Mouse (Mus musculus): ENCODE data around the gene Ube2m. TPM values are rescaled to one million over a fixed set of nuclear protein-coding genes. Genes with fewer than 3 reads are reported as not detected.

Ube2m gene
- total and polyA plus RNA-seq, 2 experiments = 41.2 to 82.7 TPM

DNA sequence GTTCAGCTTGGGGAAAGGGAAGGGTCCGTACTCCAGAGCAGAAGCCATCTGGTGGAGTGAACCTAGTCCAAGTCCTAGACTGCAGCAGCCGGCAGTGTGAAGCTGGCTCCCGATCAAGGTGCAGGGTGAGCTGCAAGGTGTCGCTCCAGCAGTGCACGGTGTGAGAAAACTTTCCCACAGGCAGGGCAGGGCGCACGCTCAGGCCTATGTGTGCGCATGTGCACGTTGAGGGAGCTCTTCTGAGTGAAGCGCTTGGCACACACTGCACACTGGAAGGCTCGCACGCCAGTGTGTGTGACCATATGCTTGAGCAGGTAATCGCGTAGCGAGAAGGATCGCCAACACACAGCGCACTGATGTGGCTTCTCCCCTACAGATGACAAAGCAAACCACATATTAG lies 32.1 kb downstream of the Ube2m start:
- Histone ChIP-seq H3K27me3 (ENCODE audit: control insufficient read depth, insufficient read depth, low read length) (no peaks in the 10 kb centered on the region), H3K36me3 (ENCODE audit: control insufficient read depth, insufficient read depth, low read length) (peaks cover 19% of the 10 kb centered on the region), H3K4me3 (ENCODE audit: insufficient read depth, low read depth, low read length) (no peak overlapping the region), H3K79me2 (ENCODE audit: control insufficient read depth, insufficient read depth, low read length) (no peaks in the 10 kb centered on the region), H3K27ac (replicated peaks; ENCODE audit: insufficient read depth, low read depth, low read length) (no peak overlapping the region), H3K9ac (ENCODE audit: low read depth, low read length) (no peak overlapping the region), H3K4me1 (ENCODE audit: control insufficient read depth, insufficient read depth, low read length) (peaks cover 10% of the 10 kb centered on the region)
- TF ChIP-seq POLR2A (IDR thresholded peaks at IDR 0.05; ENCODE audit: extremely low read depth, insufficient read depth, low read length) (no peak), CTCF (IDR thresholded peaks at IDR 0.05; ENCODE audit: low read depth, low read length) (no peak)
- DNase-seq (ENCODE audit: extremely low read depth, low read depth, low spot score) = no peak
- 84% methylated on average over 17 of the region's 17 CpGs for WGBS

DNA sequence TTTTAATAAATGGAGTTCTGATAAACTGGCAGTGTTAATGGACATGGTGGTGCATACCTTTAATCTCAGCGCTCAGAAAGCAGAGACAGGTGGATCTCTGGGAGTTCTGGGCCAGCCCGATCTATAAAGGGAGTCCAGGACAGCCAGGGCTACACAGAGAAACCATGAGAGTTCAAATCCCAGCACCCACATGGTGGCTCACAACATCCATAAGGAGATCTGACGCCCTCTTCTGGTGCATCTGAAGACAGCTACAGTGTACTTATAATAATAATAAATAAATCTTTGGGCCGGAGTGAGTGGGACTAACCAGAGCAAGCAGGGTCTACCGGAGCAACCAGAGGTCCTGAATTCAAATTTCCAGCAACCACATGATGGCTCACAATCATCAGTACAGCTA lies 34.7 kb downstream of the Ube2m start:
- Histone ChIP-seq H3K9ac (ENCODE audit: low read depth, low read length) (no peak overlapping the region), H3K4me3 (ENCODE audit: insufficient read depth, low read depth, low read length) (no peak overlapping the region), H3K36me3 (ENCODE audit: control insufficient read depth, insufficient read depth, low read length) (peaks cover 19% of the 10 kb centered on the region), H3K27ac (replicated peaks; ENCODE audit: insufficient read depth, low read depth, low read length) (no peak overlapping the region), H3K79me2 (ENCODE audit: control insufficient read depth, insufficient read depth, low read length) (no peaks in the 10 kb centered on the region; the same call in 1 of the 2 replicates), H3K4me1 (ENCODE audit: control insufficient read depth, insufficient read depth, low read length) (peaks cover 5% of the 10 kb centered on the region), H3K27me3 (ENCODE audit: control insufficient read depth, insufficient read depth, low read length) (no peaks in the 10 kb centered on the region)
- WGBS = 81% methylated on average over 5 of the region's 5 CpGs
- DNase-seq (ENCODE audit: extremely low read depth, low read depth, low spot score) = no peak
- TF ChIP-seq POLR2A (IDR thresholded peaks at IDR 0.05; ENCODE audit: extremely low read depth, insufficient read depth, low read length) = no peak
- no peak for TF ChIP-seq CTCF (IDR thresholded peaks at IDR 0.05; ENCODE audit: low read depth, low read length)

DNA sequence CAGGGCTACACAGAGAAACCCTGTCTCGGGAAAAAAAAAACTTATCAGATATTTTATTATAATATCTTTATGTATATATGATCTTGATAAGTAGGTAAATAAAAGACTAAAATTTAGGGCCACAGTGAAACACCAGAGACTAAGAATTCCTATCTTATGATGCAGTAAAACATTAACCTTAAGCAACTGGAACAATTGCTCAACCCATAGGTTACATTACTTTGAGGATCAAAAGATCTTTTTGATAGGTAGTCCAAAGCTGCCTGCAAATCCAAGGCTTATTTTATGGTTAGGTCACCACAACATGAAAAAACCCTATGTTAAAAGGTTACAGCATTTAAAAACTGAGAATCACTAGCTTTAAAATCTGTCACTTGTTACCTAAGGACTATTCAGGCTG lies 36.5 kb downstream of the Ube2m start:
- H3K4me3 ChIP-seq (ENCODE audit: insufficient read depth, low read depth, low read length) = peak overlapping the region; percentile 43; the same call in 1 of the 2 replicates
- H3K9ac ChIP-seq (ENCODE audit: low read depth, low read length) = no peak overlapping the region
- no peak for TF ChIP-seq POLR2A (IDR thresholded peaks at IDR 0.05; ENCODE audit: extremely low read depth, insufficient read depth, low read length)
- no peak for TF ChIP-seq CTCF (IDR thresholded peaks at IDR 0.05; ENCODE audit: low read depth, low read length)
- peak overlapping the region; percentile 47 for H3K27ac ChIP-seq (replicated peaks; ENCODE audit: insufficient read depth, low read depth, low read length)
- peaks cover 5% of the 10 kb centered on the region for H3K4me1 ChIP-seq (ENCODE audit: control insufficient read depth, insufficient read depth, low read length)
- DNase-seq (ENCODE audit: extremely low read depth, low read depth, low spot score) = peak; percentile 88
- peaks cover 4% of the 10 kb centered on the region; the same call in 1 of the 2 replicates for H3K79me2 ChIP-seq (ENCODE audit: control insufficient read depth, insufficient read depth, low read length)
- H3K27me3 ChIP-seq (ENCODE audit: control insufficient read depth, insufficient read depth, low read length) = no peaks in the 10 kb centered on the region
- peaks cover 19% of the 10 kb centered on the region for H3K36me3 ChIP-seq (ENCODE audit: control insufficient read depth, insufficient read depth, low read length)
- 21% methylated on average over 1 of the region's 1 CpGs for WGBS

DNA sequence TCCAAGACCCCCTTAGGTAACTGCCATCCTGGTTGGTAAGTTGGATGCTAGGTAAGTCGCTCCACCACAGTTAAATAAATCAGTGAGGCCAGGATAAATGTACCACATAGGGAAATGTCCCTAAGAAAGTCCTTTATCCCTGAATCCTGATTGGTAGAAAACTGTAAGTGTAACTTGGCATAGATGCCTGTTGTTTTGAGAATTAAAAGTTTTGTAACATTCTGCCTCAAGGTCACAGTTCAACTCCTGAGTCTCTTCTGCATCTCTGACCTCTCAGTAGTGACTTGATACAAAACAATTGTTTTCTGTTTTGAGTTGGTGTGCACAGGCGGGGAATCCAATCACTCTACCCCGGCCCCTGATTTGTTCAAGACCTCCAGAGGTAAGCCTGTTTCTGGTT lies 39.2 kb downstream of the Ube2m start, which contains the start of gene Trim28:
Gene Trim28, plus strand, starts transcription at position 264 of the 400 bp plus-strand sequence.
- H3K36me3 ChIP-seq (ENCODE audit: control insufficient read depth, insufficient read depth, low read length) = peaks cover 17% of the 10 kb centered on the region
- peaks cover 4% of the 10 kb centered on the region; the same call in 1 of the 2 replicates for H3K79me2 ChIP-seq (ENCODE audit: control insufficient read depth, insufficient read depth, low read length)
- peaks cover 15% of the 10 kb centered on the region for H3K4me1 ChIP-seq (ENCODE audit: control insufficient read depth, insufficient read depth, low read length)
- H3K4me3 ChIP-seq (ENCODE audit: insufficient read depth, low read depth, low read length) = peak within 1 kb of the TSS; percentile 93
- H3K9ac ChIP-seq (ENCODE audit: low read depth, low read length) = peak within 1 kb of the TSS; percentile 91
- DNase-seq (ENCODE audit: extremely low read depth, low read depth, low spot score) = peak; percentile 93
- peak within 1 kb of the TSS; percentile 98 for H3K27ac ChIP-seq (replicated peaks; ENCODE audit: insufficient read depth, low read depth, low read length)
- TF ChIP-seq CTCF (IDR thresholded peaks at IDR 0.05; ENCODE audit: low read depth, low read length) = no peak
- TF ChIP-seq POLR2A (IDR thresholded peaks at IDR 0.05; ENCODE audit: extremely low read depth, insufficient read depth, low read length) = no peak
- WGBS = 21% methylated on average over 3 of the region's 3 CpGs
- no peaks in the 10 kb centered on the region for H3K27me3 ChIP-seq (ENCODE audit: control insufficient read depth, insufficient read depth, low read length)

DNA sequence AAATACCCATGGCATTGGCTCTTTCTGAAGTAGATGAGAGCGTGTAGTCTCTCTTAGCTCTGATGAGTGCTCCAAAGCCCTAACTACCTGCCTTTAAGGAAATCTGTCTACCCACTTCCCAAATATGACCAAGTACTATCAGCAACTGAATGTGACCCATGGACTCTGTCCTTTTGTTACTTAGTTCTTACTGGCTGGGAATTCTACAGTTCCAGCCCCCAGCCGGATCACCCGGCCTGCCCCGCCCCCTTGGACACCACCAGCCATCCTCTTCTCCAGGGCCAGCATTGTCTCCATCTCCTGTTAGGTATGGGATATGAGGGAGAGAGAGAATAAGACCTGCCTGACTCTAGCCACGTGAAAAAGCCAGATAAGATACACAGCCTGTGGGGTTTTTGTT lies 40.0 kb downstream of the Ube2m start, which contains the start of gene Slc27a5:
Gene Slc27a5, minus strand, starts transcription at position 140 of the 400 bp plus-strand sequence.
- H3K27me3 ChIP-seq (ENCODE audit: control insufficient read depth, insufficient read depth, low read length) = no peaks in the 10 kb centered on the region
- DNase-seq (ENCODE audit: extremely low read depth, low read depth, low spot score) = peak; percentile 97
- peak within 1 kb of the TSS; percentile 93 for H3K4me3 ChIP-seq (ENCODE audit: insufficient read depth, low read depth, low read length)
- H3K4me1 ChIP-seq (ENCODE audit: control insufficient read depth, insufficient read depth, low read length) = peaks cover 18% of the 10 kb centered on the region
- WGBS = 15% methylated on average over 5 of the region's 5 CpGs
- H3K36me3 ChIP-seq (ENCODE audit: control insufficient read depth, insufficient read depth, low read length) = peaks cover 19% of the 10 kb centered on the region
- peaks cover 4% of the 10 kb centered on the region; the same call in 1 of the 2 replicates for H3K79me2 ChIP-seq (ENCODE audit: control insufficient read depth, insufficient read depth, low read length)
- TF ChIP-seq CTCF (IDR thresholded peaks at IDR 0.05; ENCODE audit: low read depth, low read length) (no peak), POLR2A (IDR thresholded peaks at IDR 0.05; ENCODE audit: extremely low read depth, insufficient read depth, low read length) (no peak)
- H3K27ac ChIP-seq (replicated peaks; ENCODE audit: insufficient read depth, low read depth, low read length) = peak within 1 kb of the TSS; percentile 98
- peak within 1 kb of the TSS; percentile 91 for H3K9ac ChIP-seq (ENCODE audit: low read depth, low read length)

DNA sequence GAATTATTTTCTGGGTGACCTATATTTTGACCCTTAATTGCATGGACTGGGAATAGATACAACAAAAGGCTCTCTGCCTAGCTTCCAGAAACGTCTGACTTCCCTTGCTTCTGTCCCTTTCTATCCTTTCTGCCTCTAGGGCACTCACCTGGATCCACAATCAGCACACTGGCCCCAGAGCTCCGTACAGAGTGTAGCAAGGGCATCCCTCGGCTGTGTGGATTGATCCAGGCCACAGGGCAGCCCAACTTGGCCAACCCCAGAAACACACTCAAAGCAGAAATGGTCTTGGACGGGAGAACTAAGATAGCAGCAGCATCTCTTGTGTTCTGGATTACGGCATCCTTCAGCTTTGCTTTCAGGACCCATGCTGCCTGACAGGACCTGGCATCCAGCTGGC lies 40.8 kb downstream of the Ube2m start:
- TF ChIP-seq CTCF (IDR thresholded peaks at IDR 0.05; ENCODE audit: low read depth, low read length) (no peak), POLR2A (IDR thresholded peaks at IDR 0.05; ENCODE audit: extremely low read depth, insufficient read depth, low read length) (peak; percentile 28; the same call in 1 of the 2 replicates)
- peak; percentile 81 for DNase-seq (ENCODE audit: extremely low read depth, low read depth, low spot score)
- Histone ChIP-seq H3K27ac (replicated peaks; ENCODE audit: insufficient read depth, low read depth, low read length) (peak overlapping the region; percentile 95), H3K36me3 (ENCODE audit: control insufficient read depth, insufficient read depth, low read length) (peaks cover 21% of the 10 kb centered on the region), H3K27me3 (ENCODE audit: control insufficient read depth, insufficient read depth, low read length) (no peaks in the 10 kb centered on the region), H3K79me2 (ENCODE audit: control insufficient read depth, insufficient read depth, low read length) (peaks cover 4% of the 10 kb centered on the region; the same call in 1 of the 2 replicates), H3K4me1 (ENCODE audit: control insufficient read depth, insufficient read depth, low read length) (peaks cover 14% of the 10 kb centered on the region), H3K4me3 (ENCODE audit: insufficient read depth, low read depth, low read length) (peak overlapping the region; percentile 93), H3K9ac (ENCODE audit: low read depth, low read length) (peak overlapping the region; percentile 90)
- WGBS = 17% methylated on average over 5 of the region's 5 CpGs

Measured in liver, adult 2 months (tissue).